Mouse (Mus musculus) E14TG2a.4 (cell line): Measurements from ENCODE around the gene 0610030E20Rik.

Source experiments
- CTCF ChIP-seq: conservative IDR thresholded peaks from 2 replicates; pipeline ENCODE4 v1.5.1; 2014; ENCODE audit warnings: low read length
- NANOG ChIP-seq: IDR thresholded peaks from 2 replicates; pipeline ENCODE4 v1.6.1; 2014; ENCODE audit warnings: borderline replicate concordance, low read length, mixed read lengths
- POU5F1 ChIP-seq: IDR thresholded peaks from 2 replicates; pipeline ENCODE4 v1.6.1; 2014; ENCODE audit warnings: low read length, borderline replicate concordance

- TF ChIP-seq CTCF (0 out of 2 replicates have a peak, but pooled peaks have one; percentile 6), NANOG (no peak), POU5F1 (no peak)
These were observed 33.1 kb downstream of the 0610030E20Rik start, which contains the start of gene Vamp5 for GRCm38 (mm10) chr6:72380131-72380770.
